Mouse (Mus musculus): ENCODE results near the gene Rab11b. TPM values are rescaled to one million over a fixed set of nuclear protein-coding genes. Genes with fewer than 3 reads are reported as not detected.
"Not testable (repeated sequence)": the region's sequence is repeated elsewhere in the genome, so short reads cannot be mapped to it uniquely, and the experiment has no call there.

Rab11b gene
- total RNA-seq, 2 experiments from 2014 or later: 328 to 372 TPM

DNA sequence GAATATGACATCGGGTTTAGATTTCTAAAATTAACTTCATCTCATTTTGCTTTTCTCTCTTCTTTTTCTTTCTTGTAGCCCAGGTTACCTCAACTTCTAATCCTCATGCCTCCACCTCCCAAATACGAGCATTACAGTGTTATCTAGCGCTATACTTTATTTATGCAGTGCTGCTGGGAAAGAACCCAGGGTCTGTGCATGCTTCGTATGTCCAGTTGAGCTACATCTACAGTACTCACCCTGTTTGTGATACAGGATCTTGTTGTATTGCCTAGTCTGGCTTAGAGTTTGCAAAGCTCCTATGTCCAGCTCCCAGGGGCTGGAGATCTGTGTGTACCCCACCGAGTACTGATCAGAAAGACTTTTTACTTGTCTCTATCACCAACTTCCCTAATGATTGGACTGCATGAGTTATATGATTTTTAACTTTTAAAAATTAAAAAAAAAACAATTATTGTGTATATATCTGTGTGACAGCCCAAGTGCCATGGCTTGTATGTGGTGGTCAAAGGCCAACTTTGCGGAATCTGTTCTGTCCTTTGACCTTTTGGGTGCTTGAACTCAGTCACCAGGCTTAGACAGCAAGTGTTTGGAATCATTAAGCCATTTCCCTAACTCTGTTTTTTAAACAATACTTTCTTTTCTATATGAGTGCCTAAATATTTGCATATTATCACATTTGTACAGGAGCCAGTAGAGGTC, 13.7 kb upstream of the Rab11b start:
- intact Hi-C loops (cut with DNase I): no loop called here
- DNase-seq (ENCODE audit: low spot score in 2 of 2): no peak

DNA sequence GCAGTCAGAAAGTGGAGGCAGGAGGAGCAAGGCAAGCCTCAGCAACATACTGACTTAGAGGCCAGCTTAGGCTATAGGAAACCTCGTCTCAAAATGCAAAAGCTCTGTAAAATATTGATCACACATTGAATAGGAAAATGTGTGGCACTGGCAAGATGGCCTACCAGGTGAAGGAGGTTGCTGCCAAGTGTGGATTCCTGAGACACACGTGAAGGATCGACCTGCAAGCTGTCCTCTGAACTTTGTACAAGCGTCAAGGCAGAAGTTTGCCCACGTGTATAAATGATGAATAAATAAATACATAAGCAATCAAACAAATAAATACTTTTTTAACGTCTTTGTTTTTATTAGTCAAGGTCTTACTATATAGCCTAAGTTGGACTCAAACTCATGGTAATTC, 13.1 kb upstream of the Rab11b start:
- DNase-seq (ENCODE audit: low spot score in 2 of 2): no peak
- intact Hi-C loops (cut with DNase I): no loop called here

DNA sequence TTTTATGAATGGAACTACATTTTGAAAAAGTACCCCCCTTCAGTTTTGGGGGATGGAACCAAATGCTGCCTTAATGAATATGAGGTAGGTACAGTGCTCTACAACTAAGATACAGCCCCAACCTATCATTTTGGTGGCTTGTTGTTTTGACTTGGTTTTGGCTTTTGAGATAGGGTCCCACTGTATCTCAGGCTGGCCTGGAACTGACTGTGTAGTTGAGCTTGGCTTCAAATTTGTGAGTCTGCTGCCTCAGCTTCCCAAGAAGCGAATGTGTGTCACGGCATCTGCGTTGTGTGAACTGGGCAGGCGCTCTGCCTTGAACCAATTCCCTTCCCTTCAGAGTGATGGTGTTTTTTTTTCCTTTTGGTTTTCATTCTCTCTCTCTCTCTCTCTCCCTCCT, 11.3 kb upstream of the Rab11b start:
- no peak for DNase-seq (ENCODE audit: low spot score in 2 of 2)
- intact Hi-C loops (cut with DNase I): no loop called here

DNA sequence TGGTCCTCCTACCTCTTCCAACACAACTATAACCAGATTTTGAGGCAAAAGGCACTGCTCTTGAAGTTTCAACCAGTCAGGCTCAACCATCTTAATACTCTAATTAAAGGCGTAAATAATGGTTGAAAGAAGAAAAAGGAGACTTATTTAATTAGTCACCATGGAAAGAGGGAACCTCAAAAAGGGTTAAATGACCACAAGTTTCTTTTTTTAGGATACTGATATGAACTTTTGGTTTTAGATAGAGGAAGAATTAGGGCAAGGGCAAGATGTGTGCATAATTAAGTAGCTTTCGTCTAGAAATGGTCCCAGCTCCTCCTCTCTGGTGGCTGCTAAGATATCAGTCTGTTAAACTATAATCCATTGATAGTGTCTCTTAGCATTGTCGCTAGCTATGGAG, 6.1 kb upstream of the Rab11b start:
- intact Hi-C loops (cut with DNase I): no loop called here
- no peak for DNase-seq (ENCODE audit: low spot score in 2 of 2)

DNA sequence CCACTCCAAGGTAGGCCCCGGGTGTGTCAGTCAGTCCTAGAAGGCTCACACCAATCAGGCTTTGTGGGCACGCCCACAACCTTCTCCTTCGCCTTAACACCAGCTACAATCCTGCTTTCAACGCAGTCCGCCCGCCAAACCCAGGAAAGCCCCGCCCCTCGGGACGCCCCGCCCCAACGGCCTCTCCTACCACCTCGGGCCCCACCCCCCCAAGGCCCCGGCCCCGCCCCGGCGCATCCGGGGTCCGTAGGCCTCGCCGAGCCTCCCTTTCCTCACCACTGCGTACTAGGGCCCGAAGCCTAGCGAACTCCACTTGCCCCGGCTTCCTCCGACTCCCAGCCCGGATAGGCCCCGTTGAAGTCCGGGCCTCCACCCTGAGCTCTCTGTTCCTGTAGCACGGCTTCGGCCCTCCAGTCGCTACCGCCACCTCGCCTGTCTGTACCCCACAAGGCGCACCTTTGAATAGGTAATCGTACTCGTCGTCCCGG, 519 bp downstream of the Rab11b start:
- DNase-seq (ENCODE audit: low spot score in 2 of 2): peak; percentile 86
- intact Hi-C loops (cut with DNase I): loop anchor here (1.0 kb wide), 1 partner anchor 75 kb away; no protein-coding TSS in a partner anchor

DNA sequence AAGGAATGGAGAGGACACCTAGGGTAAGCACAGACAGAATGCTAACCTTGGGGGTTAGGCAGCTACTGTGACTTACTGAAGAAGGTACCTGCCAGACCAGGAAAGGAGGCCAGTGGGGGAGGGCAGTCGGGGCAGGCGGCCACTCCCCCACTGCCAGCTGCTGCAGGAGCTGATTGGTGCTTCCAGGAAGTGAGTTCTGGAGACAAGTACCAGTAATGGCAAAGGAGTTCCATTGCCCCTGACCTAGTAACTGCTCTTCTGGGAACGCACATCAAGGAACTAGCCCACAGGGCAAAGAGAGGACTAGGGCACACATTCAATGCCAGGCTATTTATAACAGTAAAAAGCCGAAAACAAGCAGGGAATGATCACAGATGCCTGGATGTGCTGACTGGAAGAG, 3.1 kb downstream of the Rab11b start:
- DNase-seq (ENCODE audit: low spot score in 2 of 2): no peak
- intact Hi-C loops (cut with DNase I): loop anchor here (2.0 kb wide), 1 partner anchor 38 kb away; the partner anchor contains the start of gene March2

- intact Hi-C loops (cut with DNase I): loop anchor here (2.0 kb wide), 1 partner anchor 37 kb away; the partner anchor contains the start of gene March2
- no peak for DNase-seq (ENCODE audit: low spot score in 2 of 2)
Measured at GRCm38 (mm10) chr17:33756108-33756790, 4.1 kb downstream of the Rab11b start.

DNA sequence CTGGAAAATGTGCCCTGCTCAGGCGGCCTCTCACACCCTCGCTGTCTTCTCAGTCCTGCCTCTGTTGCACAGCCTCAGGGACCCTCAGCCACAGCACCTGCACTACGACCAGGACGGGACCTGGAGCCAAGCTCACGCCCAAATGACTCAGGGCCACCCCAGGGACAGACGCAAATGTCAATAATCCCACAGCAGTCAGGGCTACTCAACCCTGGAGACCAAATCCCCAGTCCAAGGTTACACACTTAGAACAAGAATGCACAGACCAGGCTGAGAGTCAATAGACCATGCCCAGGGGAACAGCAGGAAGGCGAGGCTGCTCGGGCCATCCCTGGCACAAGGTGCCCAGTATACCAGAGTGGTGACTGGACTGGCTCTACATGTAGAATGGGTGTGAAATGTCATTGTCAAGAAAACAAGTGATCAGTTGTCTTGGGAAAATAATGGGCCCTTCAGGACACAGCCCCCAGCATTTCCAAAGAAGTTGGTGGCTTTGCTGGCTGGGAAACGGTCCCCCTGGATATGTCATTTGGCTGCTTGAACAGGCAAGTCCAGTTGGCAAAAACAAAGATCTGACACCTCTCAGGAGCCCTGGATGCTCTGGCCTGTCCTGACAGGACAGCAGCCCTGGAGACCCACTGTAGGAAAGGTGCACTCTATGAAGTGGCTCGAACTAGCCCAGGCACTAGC, 4.8 kb downstream of the Rab11b start:
- DNase-seq (ENCODE audit: low spot score in 2 of 2): no peak

GRCm38 (mm10) chr17:33754656-33755055, 5.7 kb downstream of the Rab11b start:
- intact Hi-C loops (cut with DNase I): no loop called here

More for the DNA sequence above, 4.8 kb downstream of the Rab11b start:
- intact Hi-C loops (cut with DNase I): loop anchor here (2.0 kb wide), 1 partner anchor 37 kb away; the partner anchor contains the start of gene March2

DNA sequence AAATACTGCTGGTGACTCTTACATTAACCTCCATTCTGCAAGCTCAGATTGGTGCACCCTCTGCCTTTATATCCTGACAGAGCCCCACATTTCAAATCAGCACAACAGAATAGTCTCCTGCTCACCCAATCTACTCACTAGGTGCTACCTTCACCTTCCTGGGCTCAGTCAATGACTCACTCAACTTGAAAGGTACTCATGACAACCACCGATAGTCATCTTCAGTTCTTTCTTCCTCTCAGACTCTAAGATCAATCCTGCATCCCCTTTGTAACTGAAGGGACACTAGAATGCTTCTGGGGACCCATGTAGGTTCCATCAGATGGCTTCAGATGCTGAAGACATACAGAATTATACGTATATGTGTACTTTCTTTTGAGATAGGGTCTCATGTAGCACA, 8.0 kb downstream of the Rab11b start:
- intact Hi-C loops (cut with DNase I): no loop called here
- DNase-seq (ENCODE audit: low spot score in 2 of 2): no peak

More at GRCm38 (mm10) chr17:33754656-33755055, 5.7 kb downstream of the Rab11b start:
- DNase-seq (ENCODE audit: low spot score in 2 of 2): no peak

DNA sequence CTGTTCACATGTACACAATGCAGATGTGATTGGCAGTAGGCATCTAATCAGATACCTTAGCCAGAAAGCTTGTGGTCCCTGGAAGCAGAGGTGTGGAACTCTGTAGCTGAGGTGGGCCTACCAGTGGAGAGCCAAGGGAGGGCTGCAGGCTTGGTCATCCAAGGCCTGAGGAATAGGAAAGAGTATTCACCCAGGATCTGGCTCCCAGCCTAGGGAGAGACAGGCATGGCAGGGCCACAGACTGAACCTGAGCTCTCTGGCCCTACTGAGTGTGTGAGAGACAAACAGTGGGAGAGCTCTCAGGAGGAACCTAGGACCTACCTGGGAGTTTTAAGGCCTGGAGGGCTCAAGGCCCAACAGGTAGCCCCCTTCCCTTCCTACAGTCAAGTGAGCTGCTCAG, 9.1 kb downstream of the Rab11b start:
- intact Hi-C loops (cut with DNase I): no loop called here
- no peak for DNase-seq (ENCODE audit: low spot score in 2 of 2)

DNA sequence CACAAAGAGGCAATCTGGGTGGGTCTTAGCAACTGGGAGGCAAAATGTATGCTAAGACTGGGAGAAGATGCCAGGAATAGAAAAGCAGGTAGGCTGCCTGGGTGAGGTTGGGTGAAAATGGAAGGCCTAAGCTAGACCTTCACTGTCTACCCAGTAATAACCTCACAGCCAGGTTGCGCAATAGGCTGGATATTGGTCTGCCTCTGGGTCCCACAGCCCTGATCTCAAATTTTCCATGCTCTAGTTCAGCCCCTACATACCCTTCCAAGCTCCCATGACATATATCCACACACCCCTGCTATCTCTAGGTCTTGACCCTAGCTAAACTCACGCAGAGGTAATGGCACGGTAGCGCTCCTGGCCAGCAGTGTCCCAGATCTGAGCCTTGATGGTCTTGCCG, 10.9 kb downstream of the Rab11b start:
- DNase-seq (ENCODE audit: low spot score in 2 of 2): no peak
- intact Hi-C loops (cut with DNase I): loop anchor here (5.0 kb wide), 1 partner anchor 53 kb away; no protein-coding TSS in a partner anchor

GRCm38 (mm10) chr17:33746011-33746410, 14.3 kb downstream of the Rab11b start:
- DNase-seq (ENCODE audit: low spot score in 2 of 2): no peak
- intact Hi-C loops (cut with DNase I): loop anchor here (5.0 kb wide), 1 partner anchor 56 kb away; no protein-coding TSS in a partner anchor

- intact Hi-C loops (cut with DNase I): loop anchor here (5.0 kb wide), 1 partner anchor 57 kb away; no protein-coding TSS in a partner anchor
Measured at GRCm38 (mm10) chr17:33744686-33745384, 15.5 kb downstream of the Rab11b start.

DNA sequence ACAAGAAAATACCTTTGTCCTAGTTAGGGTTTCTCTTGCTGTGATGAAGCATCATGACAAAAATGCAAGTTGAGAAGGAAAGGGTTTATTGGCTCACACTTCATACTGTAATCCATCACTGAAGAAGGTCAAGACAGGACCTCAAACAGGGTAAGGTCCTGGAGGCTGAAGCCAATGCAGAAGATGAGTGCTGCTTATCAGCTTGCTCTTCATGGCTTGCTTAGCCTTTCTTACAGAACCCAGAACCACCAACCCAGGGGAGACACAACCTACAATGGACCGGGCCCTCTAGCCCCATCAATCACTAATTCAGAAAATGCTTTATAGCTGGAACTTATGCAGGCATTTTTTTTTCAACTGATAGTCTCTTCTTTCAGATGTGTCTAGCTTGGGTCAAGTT, 17.9 kb downstream of the Rab11b start:
- DNase-seq (ENCODE audit: low spot score in 2 of 2): no peak
- intact Hi-C loops (cut with DNase I): no loop called here

More at GRCm38 (mm10) chr17:33744686-33745384, 15.5 kb downstream of the Rab11b start:
- no peak for DNase-seq (ENCODE audit: low spot score in 2 of 2)

DNA sequence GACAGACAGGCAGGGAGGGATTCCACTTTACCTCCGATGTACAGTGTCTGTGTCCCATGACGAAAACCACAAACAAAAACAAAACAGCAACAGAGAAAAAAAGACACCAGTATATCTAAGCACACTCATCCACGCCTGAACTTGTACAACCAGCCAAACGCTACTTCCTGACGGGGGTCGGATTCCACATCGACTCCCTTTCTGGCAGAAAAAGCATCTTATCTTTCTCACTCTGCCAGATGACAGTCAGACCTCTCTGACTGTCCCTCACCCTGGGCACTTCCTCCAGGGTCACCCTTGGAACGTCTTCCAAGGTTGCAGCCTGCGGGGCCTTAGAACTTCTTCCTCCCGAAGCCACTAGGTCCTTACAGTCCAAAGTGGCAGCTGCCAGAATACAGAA, 26.8 kb downstream of the Rab11b start:
- intact Hi-C loops (cut with DNase I); DNase-seq (ENCODE audit: low spot score in 2 of 2): not testable (repeated sequence)

DNA sequence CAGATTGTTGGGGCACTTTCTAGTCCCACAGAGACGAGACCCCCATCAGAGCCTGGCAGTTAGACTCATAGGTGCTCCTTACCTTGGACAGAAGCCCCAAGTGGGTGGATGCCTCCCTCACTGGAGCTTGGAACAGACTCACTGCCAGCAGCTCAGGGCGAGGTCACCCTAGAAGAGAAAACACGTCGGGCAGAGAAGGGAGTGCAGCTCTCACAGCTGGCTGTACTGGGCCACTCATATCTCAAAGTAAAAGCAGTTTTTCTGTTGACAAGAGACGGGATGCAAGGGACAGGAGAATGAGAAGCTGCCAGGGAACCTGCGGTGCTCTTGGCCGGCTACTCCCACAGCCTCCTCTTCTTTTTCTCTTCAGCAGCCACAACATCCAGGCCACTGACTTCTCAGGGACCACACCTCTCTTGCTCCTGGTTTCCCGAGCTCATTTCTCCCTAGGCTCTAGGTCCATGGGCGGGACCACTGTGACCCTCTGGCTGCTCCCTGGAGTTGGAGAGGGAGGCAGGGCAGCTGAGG, 27.7 kb downstream of the Rab11b start:
- intact Hi-C loops (cut with DNase I); DNase-seq (ENCODE audit: low spot score in 2 of 2): not testable (repeated sequence)

- intact Hi-C loops (cut with DNase I): no loop called here
- DNase-seq (ENCODE audit: low spot score in 2 of 2): no peak
Measured at GRCm38 (mm10) chr17:33729215-33729614, 31.1 kb downstream of the Rab11b start.

GRCm38 (mm10) chr17:33728396-33728795, 31.9 kb downstream of the Rab11b start:
- DNase-seq (ENCODE audit: low spot score in 2 of 2): no peak
- intact Hi-C loops (cut with DNase I): no loop called here
